Mouse (Mus musculus) liver, postnatal 0 days (tissue): ENCODE measurements around the gene Ttll1. TPM values are rescaled to one million over a fixed set of nuclear protein-coding genes. Genes with fewer than 3 reads are reported as not detected.

Experiments used
- ATAC-seq: fragments of 200-750 bp; cut with Nextera tagmentation; 2 replicates; pipeline ENCODE4 v1.8.0; 2017; ENCODE audit warnings: mild to moderate bottlenecking, moderate library complexity
- DNase-seq: peaks from one replicate; pipeline ENCODE4 v3.0.0-alpha.2; 2016
- H3K27ac ChIP-seq: fragments of 300-500 bp; sonication (generic); 2 replicates; pipeline ENCODE4 v1.5.1; 2014; ENCODE audit warnings: antibody characterized with exemption, moderate library complexity, mild to moderate bottlenecking, low read depth
- H3K27me3 ChIP-seq: fragments of 300-500 bp; sonication (generic); 2 replicates; pipeline ENCODE4 v1.6.1; 2014; ENCODE audit warnings: low read length, control low read depth, mixed read lengths; ENCODE audit not compliant: insufficient read depth
- H3K36me3 ChIP-seq: fragments of 300-500 bp; sonication (generic); replicated peaks from 2 replicates; pipeline ENCODE4 v1.6.1; 2014; ENCODE audit warnings: mild to moderate bottlenecking, control low read depth, low read length, moderate library complexity, mixed read lengths; ENCODE audit not compliant: insufficient read depth
- H3K4me1 ChIP-seq: fragments of 300-500 bp; sonication (generic); 2 replicates; pipeline ENCODE4 v1.6.1; 2014; ENCODE audit warnings: antibody characterized with exemption, mild to moderate bottlenecking, control low read depth; ENCODE audit not compliant: insufficient read depth
- H3K4me2 ChIP-seq: fragments of 300-500 bp; sonication (generic); 2 replicates; pipeline ENCODE4 v1.6.1; 2014; ENCODE audit warnings: low read depth, mild to moderate bottlenecking, low read length, moderate library complexity, mixed read lengths
- H3K4me3 ChIP-seq: fragments of 300-500 bp; sonication (generic); 2 replicates; pipeline ENCODE4 v1.5.1; 2014; ENCODE audit warnings: low read depth, low read length
- H3K9ac ChIP-seq: fragments of 300-500 bp; sonication (generic); replicated peaks from 2 replicates; pipeline ENCODE4 v1.6.1; 2014; ENCODE audit warnings: mild to moderate bottlenecking, moderate library complexity
- H3K9me3 ChIP-seq: fragments of 300-500 bp; sonication (generic); 2 replicates; pipeline ENCODE4 v1.6.1; 2016; ENCODE audit warnings: mild to moderate bottlenecking, control low read depth, low read length, mixed read lengths
- CTCF ChIP-seq: sonication (generic); IDR thresholded peaks from 2 replicates; pipeline ENCODE4 v1.5.1; 2016; ENCODE audit warnings: antibody characterized with exemption, low read depth
- EP300 ChIP-seq: IDR thresholded peaks from 2 replicates; pipeline ENCODE4 v1.6.1; 2016; ENCODE audit warnings: antibody characterized with exemption, low read depth, mild to moderate bottlenecking
- WGBS: fragments of 180-500 bp; shearing (Covaris S2); extraction: QIAGEN DNeasy Blood & Tissue Kit; methylation state at CpG from one replicate; pipeline ENCODE4 v1.1.7; 2014; ENCODE audit not compliant: insufficient replicate concordance; 5-methylcytosine and 5-hydroxymethylcytosine counted together
- polyA plus RNA-seq: library from polyadenylated mRNA; unstranded; fragments of >200 nt; fragmentation: Nextera tagmentation; extraction: Ambion mirVana; gene quantifications from 2 replicates; pipeline ENCODE4 v1.2.1, GENCODE M21; 2015

The Ttll1 gene
- polyA plus RNA-seq, 1 experiment from 2014 or later, result 3.2 TPM

- H3K9me3 ChIP-seq, result no peaks in the 10 kb centered on the region
- peaks cover 15% of the 10 kb centered on the region for H3K4me1 ChIP-seq
- DNase-seq, result no peak
- H3K27me3 ChIP-seq, result no peaks in the 10 kb centered on the region
- H3K4me2 ChIP-seq, result no peak overlapping the region
- no peak overlapping the region for H3K27ac ChIP-seq
- no peak overlapping the region for H3K4me3 ChIP-seq
- 68% methylated on average over 7 of the region's 7 CpGs for WGBS
- no peaks in the 10 kb centered on the region for H3K36me3 ChIP-seq
- TF ChIP-seq CTCF (no peak), EP300 (no peak)
- ATAC-seq, result no peak
- H3K9ac ChIP-seq, result no peak overlapping the region
Observed at GRCm38 (mm10) chr15:83471476-83471875, 39.2 kb downstream of the Ttll1 start.

- no peak for DNase-seq
- H3K36me3 ChIP-seq, result no peaks in the 10 kb centered on the region
- H3K4me3 ChIP-seq, result no peak overlapping the region
- no peak for ATAC-seq
- H3K27ac ChIP-seq, result no peak overlapping the region
- no peaks in the 10 kb centered on the region for H3K9me3 ChIP-seq
- H3K27me3 ChIP-seq, result no peaks in the 10 kb centered on the region
- H3K4me2 ChIP-seq, result no peak overlapping the region
- no peak overlapping the region for H3K9ac ChIP-seq
- H3K4me1 ChIP-seq, result peaks cover 15% of the 10 kb centered on the region
- WGBS, result 78% methylated on average over 8 of the region's 8 CpGs
- TF ChIP-seq CTCF (no peak), EP300 (no peak)
Observed at GRCm38 (mm10) chr15:83470443-83470842, 40.2 kb downstream of the Ttll1 start.

- WGBS, result 64% methylated on average over 6 of the region's 6 CpGs
- H3K4me3 ChIP-seq, result no peak overlapping the region
- H3K9ac ChIP-seq, result no peak overlapping the region
- no peak for ATAC-seq
- no peak overlapping the region for H3K27ac ChIP-seq
- H3K27me3 ChIP-seq, result no peaks in the 10 kb centered on the region
- no peaks in the 10 kb centered on the region for H3K9me3 ChIP-seq
- TF ChIP-seq EP300 (no peak), CTCF (no peak)
- DNase-seq, result no peak
- H3K4me2 ChIP-seq, result no peak overlapping the region
- peaks cover 9% of the 10 kb centered on the region for H3K4me1 ChIP-seq
- H3K36me3 ChIP-seq, result no peaks in the 10 kb centered on the region
Observed at GRCm38 (mm10) chr15:83469279-83469821, 41.3 kb downstream of the Ttll1 start.

- no peak overlapping the region for H3K4me2 ChIP-seq
- H3K27ac ChIP-seq, result no peak overlapping the region
- no peaks in the 10 kb centered on the region for H3K27me3 ChIP-seq
- H3K36me3 ChIP-seq, result no peaks in the 10 kb centered on the region
- peaks cover 15% of the 10 kb centered on the region for H3K4me1 ChIP-seq
- TF ChIP-seq EP300, result no peak
- no peak for TF ChIP-seq CTCF
- no peak for DNase-seq
- no peak overlapping the region for H3K4me3 ChIP-seq
- WGBS, result 73% methylated on average over 9 of the region's 9 CpGs
- no peak for ATAC-seq
- no peaks in the 10 kb centered on the region for H3K9me3 ChIP-seq
- no peak overlapping the region for H3K9ac ChIP-seq
Observed at GRCm38 (mm10) chr15:83467232-83467966, 43.3 kb downstream of the Ttll1 start.

GRCm38 (mm10) chr15:83466331-83466730 is 44.4 kb downstream of the Ttll1 start:
- TF ChIP-seq EP300, result no peak
- TF ChIP-seq CTCF, result no peak
- ATAC-seq, result no peak
- no peak for DNase-seq
- H3K4me2 ChIP-seq, result no peak overlapping the region
- H3K9ac ChIP-seq, result no peak overlapping the region
- no peak overlapping the region for H3K4me3 ChIP-seq
- H3K27ac ChIP-seq, result no peak overlapping the region
- H3K4me1 ChIP-seq, result peaks cover 17% of the 10 kb centered on the region
- WGBS, result 70% methylated on average over 4 of the region's 4 CpGs
- H3K9me3 ChIP-seq, result no peaks in the 10 kb centered on the region
- no peaks in the 10 kb centered on the region for H3K27me3 ChIP-seq
- no peaks in the 10 kb centered on the region for H3K36me3 ChIP-seq

GRCm38 (mm10) chr15:83464905-83465650 is 45.6 kb downstream of the Ttll1 start:
- peak overlapping the region; percentile 93 for H3K27ac ChIP-seq
- peak overlapping the region; percentile 86 for H3K4me3 ChIP-seq
- peak overlapping the region; percentile 99 for H3K4me2 ChIP-seq
- H3K9me3 ChIP-seq, result no peaks in the 10 kb centered on the region
- TF ChIP-seq CTCF, result peak; percentile 54
- no peak for TF ChIP-seq EP300
- WGBS, result 67% methylated on average over 19 of the region's 19 CpGs
- DNase-seq (no peak), ATAC-seq (peak; percentile 41)
- no peak overlapping the region for H3K9ac ChIP-seq
- peaks cover 17% of the 10 kb centered on the region for H3K4me1 ChIP-seq
- H3K27me3 ChIP-seq, result no peaks in the 10 kb centered on the region
- no peaks in the 10 kb centered on the region for H3K36me3 ChIP-seq
